Mouse (Mus musculus) frontal cortex, postnatal 14 days (tissue): ENCODE measurements around the gene Slc6a17.
A peak's percentile ranks its signal among the peaks of the same experiment; 100 is the strongest.

Source experiments
- DNase-seq, 2 experiments: peaks; one replicate each; pipeline ENCODE4 v3.0.0; 2022; ENCODE audit warnings: low spot score in 2 of 2

Slc6a17 gene

DNA sequence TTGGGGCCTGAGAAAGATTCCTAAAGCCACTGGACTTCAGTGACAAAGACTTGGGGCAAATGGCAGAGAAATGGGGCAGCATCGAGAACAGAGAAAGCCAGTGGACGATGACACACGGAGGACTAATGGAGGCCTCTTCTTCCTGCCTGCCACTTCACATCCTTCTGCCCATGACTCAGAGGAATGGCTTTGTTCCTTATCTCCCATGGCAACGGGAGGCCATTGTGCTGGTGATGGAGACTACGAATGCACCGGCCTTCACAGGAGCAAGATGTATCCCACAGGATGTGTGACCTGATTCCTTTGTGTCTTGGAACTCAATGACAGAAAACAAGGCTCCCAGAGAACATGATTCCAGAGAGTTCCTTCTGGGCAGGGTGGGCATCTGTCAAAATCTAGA lies 6.7 kb upstream of the Slc6a17 start:
- DNase-seq: no peak

DNA sequence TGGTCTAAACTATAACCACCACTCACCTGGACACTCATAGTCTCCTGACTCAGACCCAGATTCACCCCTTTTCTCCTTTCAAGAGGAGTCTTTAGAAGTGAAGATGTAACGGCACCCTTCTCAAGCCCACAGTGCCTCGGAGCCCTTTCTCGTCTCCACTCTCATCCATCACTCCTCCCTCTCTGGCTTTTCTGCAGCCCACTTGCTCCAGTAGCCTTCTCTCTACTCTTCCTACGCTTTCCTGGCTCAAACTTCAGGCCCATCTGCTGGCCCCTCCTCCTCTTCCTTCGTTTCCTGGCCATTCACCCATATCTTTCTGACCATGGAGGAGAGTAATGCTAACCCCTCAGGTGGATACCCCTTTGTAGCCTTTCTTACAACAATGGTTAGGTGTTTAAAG lies 3.1 kb upstream of the Slc6a17 start:
- no peak for DNase-seq

DNA sequence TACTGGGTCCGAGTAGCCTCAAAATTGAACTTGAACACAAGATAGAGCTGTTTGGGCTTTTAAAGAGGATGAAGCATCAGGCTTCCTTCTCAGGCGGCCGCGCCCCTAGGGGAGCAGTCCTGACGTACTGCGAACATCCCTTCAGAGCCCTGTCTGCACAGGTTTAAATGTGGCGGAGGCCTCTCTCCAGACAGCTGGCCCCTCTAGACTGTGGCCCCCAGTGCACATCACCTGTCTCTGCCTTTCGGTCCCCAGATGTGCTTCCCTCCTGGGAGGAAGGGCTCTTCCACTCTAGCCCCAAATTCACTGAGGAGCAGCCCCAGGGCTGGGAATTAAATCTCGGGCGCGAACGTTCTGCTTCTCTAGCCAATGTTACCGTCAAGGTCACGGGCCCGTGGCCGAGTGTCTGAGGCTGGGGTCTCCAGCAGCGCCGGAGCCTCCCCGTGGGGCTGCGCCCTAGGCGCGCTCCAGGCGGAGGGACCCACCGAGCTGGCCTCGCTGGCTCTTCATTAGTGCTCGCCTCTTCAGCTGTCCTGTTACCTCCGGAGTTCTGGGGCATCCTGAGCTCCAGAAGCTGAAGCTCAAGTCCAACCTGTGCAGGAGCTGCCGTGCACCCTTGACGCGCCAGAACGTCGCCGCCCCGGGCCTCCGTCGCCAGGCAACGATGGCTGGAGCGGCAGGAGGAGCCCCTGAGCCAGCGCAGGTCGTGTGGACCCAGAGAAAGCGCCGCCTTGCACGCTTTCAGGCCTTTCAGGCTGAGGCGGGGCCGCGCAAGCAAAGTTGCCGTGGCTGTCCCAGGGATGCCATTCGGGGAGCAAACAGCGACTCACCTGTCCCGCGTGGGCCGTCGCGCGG lies 815 bp downstream of the Slc6a17 start:
- no peak for DNase-seq

DNA sequence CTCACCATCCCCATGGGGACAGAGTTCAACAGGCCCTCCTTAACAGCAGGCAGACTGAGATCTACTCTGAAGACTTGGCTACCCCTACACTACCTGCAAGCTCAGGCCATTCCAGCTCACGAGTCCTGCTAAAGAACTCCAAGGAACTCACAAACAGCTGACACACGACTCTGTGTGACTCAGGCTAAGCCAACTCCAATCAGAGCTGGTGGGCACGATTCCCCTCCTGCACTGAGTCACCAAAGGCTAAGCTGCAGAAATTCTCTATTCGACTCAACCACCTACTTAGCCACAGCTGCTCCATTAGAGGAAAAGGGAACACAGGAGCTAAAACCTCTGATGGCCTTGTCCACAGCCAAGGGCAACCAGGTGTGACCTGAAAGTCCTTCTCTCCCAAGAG lies 1.8 kb downstream of the Slc6a17 start:
- DNase-seq: no peak

DNA sequence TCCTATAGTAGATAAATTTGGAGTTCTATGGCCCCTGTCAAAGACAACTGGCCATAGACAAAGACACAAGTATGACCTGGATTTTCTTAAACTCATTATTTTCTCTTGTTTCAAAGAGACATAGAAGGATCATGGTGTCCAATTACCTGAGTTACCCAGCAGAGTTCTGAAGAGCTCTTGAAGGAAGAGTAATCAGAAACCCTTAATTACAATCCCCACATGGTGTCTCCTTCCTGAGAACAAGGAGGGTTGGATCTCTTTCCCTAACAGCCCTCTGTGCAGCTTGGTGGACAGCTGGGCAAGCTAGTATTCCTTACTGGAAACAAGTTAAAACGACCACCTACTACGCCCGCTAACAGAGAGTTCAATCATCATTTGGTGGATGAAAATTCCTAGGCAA lies 6.4 kb downstream of the Slc6a17 start:
- DNase-seq: no peak

DNA sequence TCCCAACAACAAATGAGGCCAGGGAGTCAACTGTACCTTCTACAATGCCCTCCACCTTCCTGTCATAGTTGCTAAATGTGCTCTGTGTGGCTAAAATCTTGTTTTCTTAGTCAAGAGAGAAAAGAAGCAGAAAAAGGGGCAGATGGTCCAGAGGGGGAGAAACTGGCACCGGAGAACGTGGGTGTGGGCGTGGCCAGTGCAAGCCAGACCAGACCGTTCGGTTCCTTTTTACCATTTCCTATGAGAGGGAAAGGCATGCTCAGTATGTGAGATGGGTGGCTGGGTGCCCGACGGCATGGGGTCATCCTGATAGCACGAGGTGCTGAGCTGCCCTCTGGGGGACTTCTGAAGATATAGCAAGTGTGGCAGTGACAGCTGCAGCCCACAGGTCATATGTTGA lies 9.1 kb downstream of the Slc6a17 start:
- no peak for DNase-seq

DNA sequence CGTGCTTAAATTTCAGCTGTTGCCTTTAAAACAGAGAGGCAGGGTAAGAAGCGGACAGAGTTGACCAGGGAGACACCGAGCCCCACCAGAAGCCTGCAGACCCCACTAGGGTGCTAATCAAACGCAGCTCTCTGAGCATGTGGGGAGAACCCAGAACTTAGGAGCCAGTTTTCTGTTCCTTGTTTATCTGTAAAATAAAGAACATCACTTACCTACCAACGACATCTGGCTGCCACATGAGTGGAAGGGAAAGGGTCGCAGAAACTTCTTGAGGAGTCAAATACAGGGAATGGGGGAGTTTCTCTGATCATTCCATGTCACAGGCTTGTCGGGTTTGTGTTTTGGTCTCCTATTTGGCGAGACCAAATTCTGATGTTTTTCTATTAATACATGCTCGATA lies 9.9 kb downstream of the Slc6a17 start:
- no peak for DNase-seq

DNA sequence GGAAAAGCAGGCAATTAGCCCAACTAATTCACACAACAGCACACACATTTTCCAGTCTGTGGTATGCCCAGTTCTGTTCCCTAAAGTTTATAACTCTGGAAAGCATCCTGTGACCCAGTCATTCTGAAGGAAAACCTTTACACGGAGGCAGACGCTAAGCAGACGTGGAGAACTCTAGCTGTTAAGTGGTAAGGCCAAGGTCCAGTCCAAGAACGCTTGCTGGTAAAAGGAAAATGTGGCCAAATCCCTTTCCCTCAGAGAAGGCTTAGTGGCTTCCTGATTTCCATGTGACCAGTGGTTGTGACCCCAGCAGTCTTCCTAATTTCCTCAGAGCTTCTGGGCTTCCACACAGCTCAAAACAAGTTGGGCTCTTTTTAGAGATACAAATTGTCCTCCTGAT lies 11.3 kb downstream of the Slc6a17 start:
- no peak for DNase-seq

DNA sequence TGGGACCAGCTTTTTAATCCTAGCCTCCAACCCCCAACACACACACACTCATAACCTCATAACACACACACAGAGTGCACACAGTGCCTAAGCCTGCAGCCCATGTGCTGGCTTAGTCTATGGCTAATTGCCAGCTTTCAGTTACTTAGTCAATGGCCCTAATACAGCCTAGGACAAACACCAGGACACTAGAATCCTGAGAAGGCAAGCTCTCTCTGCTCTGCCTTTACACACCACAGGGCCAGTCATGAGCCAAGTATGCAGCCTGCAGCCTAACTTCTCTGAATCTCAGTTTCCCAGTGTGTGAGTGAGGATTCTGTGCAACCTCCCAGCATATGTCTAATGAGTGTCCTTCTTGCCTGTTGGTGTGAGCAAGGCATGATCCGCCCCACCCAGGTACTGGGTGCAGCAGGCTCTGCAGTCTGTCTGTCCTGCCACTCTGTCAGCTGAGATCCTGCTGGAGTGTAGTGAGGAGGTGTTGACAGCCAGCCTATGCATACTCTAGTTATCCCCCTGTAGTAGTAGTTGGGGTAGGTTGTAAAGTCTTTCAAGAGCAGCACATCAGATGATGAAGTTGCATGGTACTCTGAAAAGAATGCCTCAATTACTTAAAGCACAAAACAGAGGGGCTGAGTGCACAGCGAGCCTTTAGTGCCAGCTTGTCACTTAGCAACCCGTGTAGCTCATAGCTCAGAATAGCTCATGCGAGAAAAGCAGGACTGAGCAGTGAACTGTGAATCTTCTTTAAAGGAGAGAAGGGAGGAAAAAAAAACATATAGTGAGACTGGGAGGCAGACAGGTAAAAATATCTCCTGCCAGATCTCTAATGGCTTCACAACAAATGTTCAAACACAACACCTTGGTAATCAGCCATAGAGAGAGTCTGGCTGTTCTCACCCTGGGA lies 12.1 kb downstream of the Slc6a17 start:
- DNase-seq: no peak

DNA sequence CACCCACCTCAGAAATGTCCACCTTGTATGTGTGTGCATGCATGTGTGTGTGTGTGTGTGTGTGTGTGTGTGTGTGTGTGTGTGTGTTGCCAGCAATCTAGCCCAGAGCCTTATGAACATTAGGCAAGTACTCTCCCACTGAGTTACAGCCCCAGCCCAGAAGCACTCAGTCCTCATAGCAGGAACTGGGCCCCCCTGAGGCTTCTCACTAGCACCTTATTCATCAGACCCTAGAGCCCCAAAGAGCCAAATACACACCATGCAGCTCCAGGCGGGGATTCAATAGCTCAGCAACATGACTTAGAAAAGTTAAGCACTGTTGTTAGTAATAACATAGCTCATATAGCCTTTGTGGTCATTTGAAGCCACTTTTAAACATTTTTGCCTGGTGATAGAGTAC lies 13.3 kb downstream of the Slc6a17 start:
- no peak for DNase-seq

DNA sequence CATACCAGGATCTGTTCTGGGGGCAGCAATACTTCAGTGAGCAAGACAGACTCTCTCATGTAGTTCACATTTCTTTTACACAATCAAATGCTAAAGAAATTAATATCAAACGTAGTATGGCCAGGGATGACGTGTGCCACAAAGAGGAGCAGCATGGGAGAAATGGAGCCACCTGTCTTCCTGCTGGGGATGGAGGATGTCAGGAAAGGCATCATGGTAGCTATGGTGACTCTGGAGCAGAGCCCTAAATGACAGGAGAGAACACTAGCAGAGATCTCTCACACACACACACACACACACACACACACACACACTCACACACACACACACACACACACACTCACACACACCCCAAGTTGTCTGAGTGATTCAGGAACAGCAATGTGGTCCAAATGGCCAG lies 14.1 kb downstream of the Slc6a17 start:
- no peak for DNase-seq

DNA sequence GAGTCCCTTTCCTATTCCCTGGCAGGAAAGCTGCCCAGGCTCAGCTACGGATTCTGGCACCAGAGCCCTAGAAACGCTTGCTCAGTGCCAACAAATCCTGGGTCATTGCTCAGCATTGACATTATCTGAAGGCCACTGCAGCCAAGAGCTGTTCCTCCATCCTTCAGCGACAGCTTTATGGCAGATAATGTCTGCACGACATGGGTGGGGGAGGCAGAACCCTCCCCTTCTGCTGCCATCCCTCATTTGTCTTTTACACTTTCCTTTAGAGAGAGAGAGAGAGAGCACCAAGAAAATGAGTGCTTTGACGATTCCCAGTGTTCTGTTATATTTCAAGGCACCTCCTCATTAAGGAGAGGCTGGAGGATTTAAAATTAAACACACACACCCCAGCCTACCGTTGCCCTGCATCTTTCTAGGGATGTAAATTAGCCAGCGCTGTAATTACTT lies 16.1 kb downstream of the Slc6a17 start:
- DNase-seq: no peak

DNA sequence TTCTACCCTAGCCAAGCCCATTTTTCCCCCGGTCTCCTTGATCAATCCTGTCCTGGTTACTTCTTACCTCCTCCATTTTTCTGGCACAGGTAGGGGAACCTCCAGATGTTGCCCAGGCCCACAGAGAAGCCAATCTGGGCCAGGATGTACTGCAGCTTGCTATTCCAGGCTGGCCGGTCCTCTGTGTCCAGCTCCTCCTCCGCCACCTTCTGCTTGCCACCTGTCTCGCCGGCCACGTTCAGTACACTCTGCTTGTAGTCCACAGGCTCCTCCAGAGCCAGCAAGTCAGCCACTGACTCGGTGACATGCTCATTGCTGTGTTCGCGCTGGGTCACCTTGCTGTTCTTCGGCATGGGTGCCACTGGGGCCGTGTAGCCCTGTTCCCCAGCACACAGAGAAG lies 17.5 kb downstream of the Slc6a17 start:
- DNase-seq: no peak

DNA sequence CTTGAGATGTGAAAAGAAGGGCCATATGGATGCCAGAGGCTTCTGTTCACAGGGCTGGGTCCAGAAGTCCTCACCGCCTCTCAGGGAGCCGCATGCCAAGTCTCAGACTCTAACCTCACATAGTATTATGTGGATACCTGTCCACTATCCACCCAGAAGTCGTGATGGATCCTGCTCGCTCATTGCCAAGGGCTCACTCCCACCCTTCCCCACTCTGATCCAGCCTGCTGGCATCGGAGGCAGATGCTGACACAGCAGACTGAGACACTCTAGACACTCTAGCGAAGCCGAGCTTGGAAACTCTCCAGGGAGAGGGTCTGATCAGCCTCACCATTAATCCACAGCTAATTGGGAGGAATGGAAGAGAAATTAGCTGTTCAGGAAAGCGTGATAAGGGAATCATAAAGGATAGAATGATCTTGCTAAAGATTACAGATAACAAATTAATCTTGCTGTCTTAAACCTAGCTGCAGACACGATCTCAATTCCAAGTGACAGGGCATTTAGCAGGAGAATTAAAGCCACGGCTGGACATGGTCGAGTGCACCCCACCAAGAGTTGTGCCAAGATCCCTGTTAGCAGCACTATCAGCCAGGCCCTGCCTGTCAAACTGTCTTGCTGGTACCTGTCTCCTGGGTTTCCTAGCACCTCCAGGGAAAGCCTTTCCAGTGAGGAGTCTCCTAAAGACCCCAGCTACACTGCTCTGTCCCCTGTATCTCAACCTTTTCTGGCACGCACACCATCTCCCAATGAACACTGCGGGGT lies 21.6 kb downstream of the Slc6a17 start:
- DNase-seq: no peak

DNA sequence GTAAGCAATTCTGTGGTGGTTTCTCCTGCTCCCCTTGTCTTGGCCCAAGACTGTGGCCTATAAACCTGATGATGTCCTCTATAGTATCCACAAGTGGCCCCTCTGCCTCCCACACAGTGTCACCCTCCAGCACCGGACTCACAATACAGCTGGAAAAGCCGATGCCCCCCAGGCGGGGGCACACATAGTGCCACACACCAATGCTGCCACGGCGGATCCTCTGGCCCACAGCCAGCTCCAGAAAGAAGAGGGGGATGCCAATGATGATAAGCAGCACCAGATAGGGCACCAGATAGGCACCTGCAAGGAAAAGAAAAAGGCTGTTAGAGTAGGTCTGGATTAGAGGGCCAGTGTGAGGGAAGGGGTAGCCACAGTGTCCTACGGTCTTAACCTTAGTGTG lies 22.3 kb downstream of the Slc6a17 start:
- DNase-seq: no peak

DNA sequence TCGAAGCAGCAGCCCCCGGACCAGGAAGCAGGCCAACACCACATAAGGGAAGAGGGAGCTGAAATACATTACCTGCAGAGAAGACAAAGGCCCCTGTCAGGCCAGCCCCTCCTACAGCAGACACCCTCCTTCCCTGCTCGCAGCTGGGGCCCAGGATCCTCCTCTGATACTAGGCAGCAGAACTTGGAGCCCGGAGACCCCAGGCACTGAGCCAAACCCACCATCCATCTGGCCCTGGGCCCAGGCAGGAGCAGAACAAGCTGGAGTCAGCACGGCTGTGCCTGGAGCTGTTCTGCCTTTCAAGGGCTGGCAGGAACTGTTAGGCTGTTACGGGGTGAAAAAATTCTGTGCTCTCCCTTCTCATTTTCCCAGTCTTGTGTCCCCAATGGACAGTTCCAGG lies 26.4 kb downstream of the Slc6a17 start:
- peak; percentile 79 to 82 for DNase-seq

DNA sequence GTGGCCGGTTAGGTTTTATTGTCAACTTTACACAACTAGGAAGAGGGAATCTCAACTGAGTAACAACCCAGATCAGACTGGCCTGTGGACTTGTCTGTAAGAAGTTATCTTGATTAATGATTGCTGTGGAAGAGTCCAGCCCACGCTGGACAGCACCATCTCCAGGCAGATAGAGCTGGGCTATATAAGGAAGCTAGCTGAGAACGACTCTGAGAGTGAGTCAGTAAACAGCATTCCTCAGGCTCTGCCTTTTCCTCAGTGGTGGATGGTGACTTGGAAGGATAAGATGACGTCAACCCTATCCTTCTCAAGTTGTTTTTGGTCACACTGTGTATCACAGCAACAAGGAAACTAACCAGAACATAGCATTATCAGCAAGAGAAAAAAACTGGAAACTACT lies 29.2 kb downstream of the Slc6a17 start:
- no peak for DNase-seq

DNA sequence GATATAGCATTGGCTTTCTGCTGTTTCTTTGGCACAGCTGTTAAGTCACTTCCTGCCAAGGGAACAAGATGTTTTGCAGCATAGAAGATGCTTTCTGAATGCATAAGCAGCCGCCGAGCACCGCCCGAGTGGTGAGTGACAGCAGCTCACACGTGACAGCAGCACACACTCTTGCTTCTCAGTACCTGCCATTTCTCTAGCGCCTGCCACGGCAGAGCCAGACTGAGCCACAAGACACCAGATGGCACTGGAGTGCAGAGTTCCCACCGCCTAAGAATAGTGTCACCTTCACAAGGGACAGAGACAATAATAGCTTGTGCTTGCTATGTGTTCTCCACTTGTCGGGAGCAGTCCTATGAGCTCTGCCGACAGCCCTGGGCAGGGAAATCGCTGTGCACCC lies 34.5 kb downstream of the Slc6a17 start:
- DNase-seq: peak; percentile 62 to 78

DNA sequence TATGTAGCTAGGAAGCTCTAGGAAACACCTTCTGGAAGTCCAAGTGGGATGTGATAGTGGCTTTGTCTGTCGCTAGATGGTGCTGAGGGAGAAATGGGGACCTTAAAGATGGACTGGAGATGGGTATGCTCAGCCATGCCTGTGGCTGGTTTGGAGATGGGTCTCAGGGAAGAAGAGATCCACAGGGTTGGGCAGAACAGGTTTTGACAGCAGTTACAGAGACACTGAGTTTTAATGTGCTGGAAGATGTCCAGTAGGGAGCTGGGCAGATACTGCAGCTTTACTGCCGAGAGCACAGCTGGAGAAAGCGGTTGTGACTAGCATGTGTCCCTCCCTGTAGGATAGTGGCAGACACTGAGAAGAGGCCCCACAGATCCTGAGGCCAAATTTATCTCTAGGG lies 37.2 kb downstream of the Slc6a17 start:
- DNase-seq: no peak

DNA sequence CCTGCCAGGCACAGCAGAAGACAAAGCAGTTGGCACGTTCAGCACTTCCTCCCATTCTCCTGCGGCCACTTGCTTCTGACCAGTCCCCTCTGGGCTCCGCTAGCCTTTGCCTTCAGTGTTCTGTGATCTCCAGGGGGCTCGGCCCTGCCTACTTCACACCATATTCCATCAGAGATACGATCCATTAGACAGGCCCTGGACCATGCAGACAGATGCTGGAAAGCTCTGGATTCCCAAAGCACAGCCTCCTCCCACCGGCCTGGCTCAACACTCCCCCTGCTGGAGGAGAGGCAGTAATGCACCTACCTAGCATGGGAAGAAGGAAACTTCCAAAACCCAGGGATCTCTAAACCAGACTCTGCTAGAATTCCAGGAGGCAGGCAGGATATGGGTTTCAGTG lies 45.6 kb downstream of the Slc6a17 start:
- no peak for DNase-seq

DNA sequence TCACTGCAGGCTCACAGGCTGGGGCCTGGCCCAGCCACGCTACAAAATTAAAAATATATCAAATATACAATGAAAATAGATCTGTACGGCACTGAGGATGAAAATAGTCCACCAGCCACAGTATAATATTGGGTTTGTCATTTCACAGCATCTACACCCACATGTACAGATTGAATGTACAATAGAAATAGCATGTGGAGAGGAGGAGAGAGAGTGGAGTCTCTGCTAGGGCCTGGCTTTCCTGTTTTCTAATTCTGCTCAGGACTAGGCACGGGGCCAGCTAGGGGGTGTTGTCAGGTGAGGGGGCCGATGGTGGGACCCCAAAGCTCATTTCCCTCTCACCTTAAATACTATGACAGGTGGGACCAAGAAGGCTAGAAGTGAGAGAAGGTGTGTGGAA lies 48.8 kb downstream of the Slc6a17 start:
- no peak for DNase-seq

DNA sequence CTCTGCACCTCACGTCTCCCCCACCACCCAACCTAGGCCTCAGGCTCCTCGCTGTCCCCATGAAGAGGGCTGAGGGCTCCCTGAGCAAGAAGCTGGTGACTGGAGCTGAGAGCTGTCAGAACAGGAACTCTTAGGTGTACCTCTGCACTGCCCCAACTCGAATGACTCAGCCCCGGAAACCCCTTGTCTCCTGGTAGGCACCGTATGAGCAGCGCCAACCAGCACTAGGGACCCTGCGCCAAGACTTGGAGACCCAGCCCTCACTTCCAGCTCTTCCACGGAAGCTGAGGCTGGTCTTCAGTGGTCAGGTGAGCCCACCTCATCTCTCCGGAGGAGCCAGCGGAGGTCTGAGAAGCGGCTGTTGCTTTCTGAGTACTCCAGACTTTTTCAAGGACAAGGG lies 49.7 kb downstream of the Slc6a17 start:
- DNase-seq: no peak
